ENCODE assay signal across 23 mouse cellular contexts in genomic region chr4:75394264-75394663, GRCm38 (mm10).
"Had no signal": no experiment of that assay in that cellular context is flagged by ENCODE, and none has a peak within 500 bp of the region (broad histone marks: within the 10 kb centered on the region; RNA-seq: fewer than 3 reads in every experiment).

No protein-coding gene starts in this region.

- H3K4me1 ChIP-seq: liver, embryonic 15.5 days; lung, embryonic 15.5 days; megakaryocyte, embryonic 14.5 days; midbrain, embryonic 13.5 days; midbrain, embryonic 15.5 days; neural tube, embryonic 12.5 days; stomach, embryonic 15.5 days had no signal

- H3K9me3 ChIP-seq: liver, embryonic 15.5 days; lung, embryonic 15.5 days; megakaryocyte, embryonic 14.5 days; midbrain, embryonic 13.5 days; midbrain, embryonic 15.5 days; neural tube, embryonic 12.5 days; stomach, embryonic 15.5 days had no signal

- H3K27ac ChIP-seq: liver, embryonic 15.5 days; lung, embryonic 15.5 days; macrophage; midbrain, embryonic 13.5 days; midbrain, embryonic 15.5 days; neural tube, embryonic 12.5 days; stomach, embryonic 15.5 days; stomach, postnatal 0 days had no signal

- H3K4me3 ChIP-seq: liver, embryonic 15.5 days; lung, embryonic 15.5 days; megakaryocyte, embryonic 14.5 days; midbrain, embryonic 13.5 days; midbrain, embryonic 15.5 days; neural tube, embryonic 12.5 days; stomach, embryonic 15.5 days had no signal

- H3K4me2 ChIP-seq: liver, embryonic 15.5 days; lung, embryonic 15.5 days; midbrain, embryonic 11.5 days; midbrain, embryonic 13.5 days; midbrain, embryonic 15.5 days; neural tube, embryonic 12.5 days; stomach, embryonic 15.5 days had no signal

- H3K36me3 ChIP-seq: liver, embryonic 15.5 days; lung, embryonic 15.5 days; midbrain, embryonic 13.5 days; midbrain, embryonic 15.5 days; neural tube, embryonic 12.5 days; stomach, embryonic 15.5 days had no signal

- H3K27me3 ChIP-seq: liver, embryonic 15.5 days; lung, embryonic 15.5 days; megakaryocyte, embryonic 14.5 days; midbrain, embryonic 13.5 days; midbrain, embryonic 15.5 days; neural tube, embryonic 12.5 days; stomach, embryonic 15.5 days had no signal

- DNase-seq: liver, postnatal 0 days; lung, adult 2 months; lung, postnatal 14 days; lung, postnatal 36 days; retina, postnatal 1 day; right cerebral cortex, adult 18-20 months; right cerebral cortex, postnatal 25 days; right cerebral cortex, postnatal 4 days; spleen, adult 18-20 months; thymus, adult 2 months; thymus, postnatal 25 days; thymus, postnatal 4 days had no signal

- ATAC-seq: liver, postnatal 0 days; lung, postnatal 0 days; midbrain, embryonic 13.5 days; midbrain, embryonic 15.5 days had no signal

- H3K9ac ChIP-seq: liver, embryonic 15.5 days; liver, postnatal 0 days; lung, embryonic 15.5 days; midbrain, embryonic 13.5 days; midbrain, embryonic 15.5 days; neural tube, embryonic 12.5 days; stomach, embryonic 15.5 days had no signal
